Mouse (Mus musculus) midbrain, embryonic 10.5 days (tissue): ENCODE measurements around the gene Adgrv1. TPM values are rescaled to one million over a fixed set of nuclear protein-coding genes. Genes with fewer than 3 reads are reported as not detected.
"Not testable (repeated sequence)": the region's sequence is repeated elsewhere in the genome, so short reads cannot be mapped to it uniquely, and the experiment has no call there.

Source experiments
- DNase-seq: peaks from one replicate; pipeline ENCODE4 v3.0.0-alpha.2; 2017; ENCODE audit warnings: low spot score
- H3K27ac ChIP-seq: fragments of 300-500 bp; sonication (generic); replicated peaks from 2 replicates; pipeline ENCODE4 v1.5.1; 2016; ENCODE audit warnings: mild to moderate bottlenecking
- H3K27me3 ChIP-seq: fragments of 300-500 bp; sonication (generic); 2 replicates; pipeline ENCODE4 v1.6.1; 2016; ENCODE audit warnings: low read depth, mild to moderate bottlenecking; ENCODE audit not compliant: poor library complexity, severe bottlenecking
- H3K36me3 ChIP-seq: fragments of 300-500 bp; sonication (generic); 2 replicates; pipeline ENCODE4 v1.6.1; 2016; ENCODE audit warnings: mild to moderate bottlenecking, moderate library complexity
- H3K4me1 ChIP-seq: fragments of 300-500 bp; sonication (generic); 2 replicates; pipeline ENCODE4 v1.6.1; 2016
- H3K4me3 ChIP-seq: fragments of 300-500 bp; sonication (generic); 2 replicates; pipeline ENCODE4 v1.5.1; 2016; ENCODE audit warnings: mild to moderate bottlenecking, moderate library complexity
- H3K9me3 ChIP-seq: fragments of 300-500 bp; sonication (generic); replicated peaks from 2 replicates; pipeline ENCODE4 v1.6.1; 2016; ENCODE audit warnings: mild to moderate bottlenecking
- WGBS: fragments of 180-500 bp; shearing (Covaris S2); methylation state at CpG from one replicate; pipeline ENCODE4 v1.1.7; 2016; 5-methylcytosine and 5-hydroxymethylcytosine counted together
- polyA plus RNA-seq: library from polyadenylated mRNA; unstranded; fragments of >200 nt; fragmentation: Nextera tagmentation; extraction: Ambion mirVana; gene quantifications from 2 replicates; pipeline ENCODE4 v1.2.1, GENCODE M21; 2016

Adgrv1 gene
- polyA plus RNA-seq, result 47.3 and 51.2 TPM in 2 replicates

- no peaks in the 10 kb centered on the region for H3K9me3 ChIP-seq
- H3K36me3 ChIP-seq, result no peaks in the 10 kb centered on the region
- peak within 1 kb of the TSS; percentile 96 for H3K27ac ChIP-seq
- under 1% methylated on average over 42 of the region's 42 CpGs for WGBS
- peak within 1 kb of the TSS; percentile 92 for H3K4me3 ChIP-seq
- no peaks in the 10 kb centered on the region for H3K27me3 ChIP-seq
- peak; percentile 99 for DNase-seq
- peaks cover 76% of the 10 kb centered on the region for H3K4me1 ChIP-seq
Observed at GRCm38 (mm10) chr13:81632720-81633415, at the start of gene Adgrv1. Adgrv1 (minus strand) TSS chr13:81633154.

GRCm38 (mm10) chr13:81675333-81675732 lies 42.4 kb upstream of the Adgrv1 start:
- H3K27ac ChIP-seq, result no peak overlapping the region
- no peak for DNase-seq
- WGBS, result 92% methylated on average over 8 of the region's 8 CpGs
- H3K4me3 ChIP-seq, result no peak overlapping the region
- H3K36me3 ChIP-seq, result peaks cover 55% of the 10 kb centered on the region
- peaks cover 6% of the 10 kb centered on the region for H3K4me1 ChIP-seq
- H3K9me3 ChIP-seq, result no peaks in the 10 kb centered on the region
- H3K27me3 ChIP-seq, result no peaks in the 10 kb centered on the region

- Histone ChIP-seq H3K4me1 (no peaks in the 10 kb centered on the region), H3K4me3 (no peak overlapping the region), H3K36me3 (peaks cover 75% of the 10 kb centered on the region), H3K9me3 (no peaks in the 10 kb centered on the region), H3K27ac (no peak overlapping the region), H3K27me3 (no peaks in the 10 kb centered on the region)
- no peak for DNase-seq
- 90% methylated on average over 5 of the region's 5 CpGs for WGBS
Observed at GRCm38 (mm10) chr13:81667713-81668112, 34.8 kb upstream of the Adgrv1 start.

- Histone ChIP-seq H3K4me1 (peaks cover 7% of the 10 kb centered on the region), H3K9me3 (no peaks in the 10 kb centered on the region), H3K27ac (no peak overlapping the region), H3K4me3 (no peak overlapping the region), H3K27me3 (no peaks in the 10 kb centered on the region), H3K36me3 (peaks cover 74% of the 10 kb centered on the region)
- no peak for DNase-seq
- 94% methylated on average over 5 of the region's 5 CpGs for WGBS
Observed at GRCm38 (mm10) chr13:81664331-81664698, 31.4 kb upstream of the Adgrv1 start.

- no peak overlapping the region for H3K27ac ChIP-seq
- DNase-seq, result no peak
- H3K36me3 ChIP-seq, result peaks cover 68% of the 10 kb centered on the region
- H3K4me3 ChIP-seq, result no peak overlapping the region
- peaks cover 11% of the 10 kb centered on the region for H3K4me1 ChIP-seq
- WGBS, result 93% methylated on average over 12 of the region's 12 CpGs
- H3K9me3 ChIP-seq, result no peaks in the 10 kb centered on the region
- H3K27me3 ChIP-seq, result no peaks in the 10 kb centered on the region
Observed at GRCm38 (mm10) chr13:81663566-81664330, 30.8 kb upstream of the Adgrv1 start.

- peak overlapping the region; percentile 94 for H3K27ac ChIP-seq
- H3K4me3 ChIP-seq, result peak overlapping the region; percentile 87
- WGBS, result 15% methylated on average over 21 of the region's 21 CpGs
- H3K9me3 ChIP-seq, result peaks cover 3% of the 10 kb centered on the region; the same call in 1 of the 2 replicates
- peaks cover 21% of the 10 kb centered on the region for H3K36me3 ChIP-seq
- H3K27me3 ChIP-seq, result no peaks in the 10 kb centered on the region
- peaks cover 37% of the 10 kb centered on the region for H3K4me1 ChIP-seq
- no peak for DNase-seq
Observed at GRCm38 (mm10) chr13:81658053-81658752, 25.2 kb upstream of the Adgrv1 start.

GRCm38 (mm10) chr13:81657351-81658052 lies 24.5 kb upstream of the Adgrv1 start, which contains the start of gene Lysmd3:
Lysmd3 (plus strand) TSS chr13:81657663.
- H3K36me3 ChIP-seq, result peaks cover 21% of the 10 kb centered on the region
- WGBS, result under 1% methylated on average over 73 of the region's 73 CpGs
- H3K4me1 ChIP-seq, result peaks cover 41% of the 10 kb centered on the region
- H3K9me3 ChIP-seq, result peaks cover 3% of the 10 kb centered on the region; the same call in 1 of the 2 replicates
- peak; percentile 92 for DNase-seq
- H3K27me3 ChIP-seq, result no peaks in the 10 kb centered on the region
- H3K4me3 ChIP-seq, result peak within 1 kb of the TSS; percentile 87
- peak within 1 kb of the TSS; percentile 94 for H3K27ac ChIP-seq

GRCm38 (mm10) chr13:81657008-81657350 lies 24.0 kb upstream of the Adgrv1 start:
- Histone ChIP-seq H3K4me1 (peaks cover 46% of the 10 kb centered on the region), H3K27me3 (no peaks in the 10 kb centered on the region), H3K27ac (peak overlapping the region; percentile 94), H3K36me3 (peaks cover 21% of the 10 kb centered on the region), H3K9me3 (peaks cover 3% of the 10 kb centered on the region; the same call in 1 of the 2 replicates), H3K4me3 (peak overlapping the region; percentile 87)
- 14% methylated on average over 5 of the region's 5 CpGs for WGBS
- DNase-seq, result no peak

- Histone ChIP-seq H3K4me1 (peaks cover 53% of the 10 kb centered on the region), H3K36me3 (peaks cover 14% of the 10 kb centered on the region), H3K27me3 (no peaks in the 10 kb centered on the region), H3K4me3 (peak overlapping the region; percentile 87), H3K9me3 (peaks cover 3% of the 10 kb centered on the region; the same call in 1 of the 2 replicates), H3K27ac (peak overlapping the region; percentile 94)
- peak; percentile 62 for DNase-seq
- WGBS, result 12% methylated on average over 14 of the region's 14 CpGs
Observed at GRCm38 (mm10) chr13:81656091-81656850, 23.3 kb upstream of the Adgrv1 start.

- DNase-seq, H3K36me3 ChIP-seq: not testable (repeated sequence)
- WGBS, result 88% methylated on average over 5 of the region's 6 CpGs
Observed at GRCm38 (mm10) chr13:81650382-81650781, 17.4 kb upstream of the Adgrv1 start.

GRCm38 (mm10) chr13:81646348-81646747 lies 13.4 kb upstream of the Adgrv1 start:
- Histone ChIP-seq H3K4me3 (no peak overlapping the region), H3K4me1 (peaks cover 22% of the 10 kb centered on the region), H3K36me3 (no peaks in the 10 kb centered on the region), H3K9me3 (no peaks in the 10 kb centered on the region), H3K27me3 (no peaks in the 10 kb centered on the region), H3K27ac (no peak overlapping the region)
- no peak for DNase-seq
- WGBS, result 91% methylated on average over 6 of the region's 6 CpGs

More at GRCm38 (mm10) chr13:81650382-81650781, 17.4 kb upstream of the Adgrv1 start:
- H3K4me1 ChIP-seq, result peaks cover 19% of the 10 kb centered on the region
- not testable (repeated sequence) for H3K4me3 ChIP-seq, H3K27ac ChIP-seq, H3K9me3 ChIP-seq, H3K27me3 ChIP-seq
